Mouse (Mus musculus) liver, embryonic 11.5 days (tissue): ENCODE results near the gene Pold4. TPM values are rescaled to one million over a fixed set of nuclear protein-coding genes. Genes with fewer than 3 reads are reported as not detected.

ENCODE experiments used
- ATAC-seq: fragments of 200-750 bp; cut with Nextera tagmentation; replicated peaks from 2 replicates; pipeline ENCODE4 v1.8.0; 2017; ENCODE audit warnings: moderate number of reproducible peaks, mild to moderate bottlenecking, moderate TSS enrichment, moderate library complexity; ENCODE audit not compliant: low FRiP score
- DNase-seq: peaks from one replicate; pipeline ENCODE4 v3.0.0-alpha.2; 2017; ENCODE audit warnings: low spot score
- H3K27ac ChIP-seq: fragments of 300-500 bp; sonication (generic); 2 replicates; pipeline ENCODE4 v1.5.1; 2014; ENCODE audit warnings: mild to moderate bottlenecking, low read depth, low read length, control low read depth
- H3K27me3 ChIP-seq: fragments of 300-500 bp; sonication (generic); replicated peaks from 2 replicates; pipeline ENCODE4 v1.6.1; 2014; ENCODE audit warnings: low read length, mixed read lengths; ENCODE audit not compliant: control insufficient read depth, insufficient read depth
- H3K36me3 ChIP-seq: fragments of 300-500 bp; sonication (generic); 2 replicates; pipeline ENCODE4 v1.6.1; 2014; ENCODE audit warnings: mild to moderate bottlenecking, low read length, moderate library complexity, mixed read lengths; ENCODE audit not compliant: control insufficient read depth, insufficient read depth
- H3K4me1 ChIP-seq: fragments of 300-500 bp; sonication (generic); replicated peaks from 2 replicates; pipeline ENCODE4 v1.6.1; 2014; ENCODE audit warnings: low read length, mixed read lengths; ENCODE audit not compliant: control insufficient read depth, insufficient read depth
- H3K4me2 ChIP-seq: fragments of 300-500 bp; sonication (generic); 2 replicates; pipeline ENCODE4 v1.6.1; 2014; ENCODE audit warnings: mild to moderate bottlenecking, control low read depth, moderate library complexity
- H3K4me3 ChIP-seq: fragments of 300-500 bp; sonication (generic); 2 replicates; pipeline ENCODE4 v1.5.1; 2014; ENCODE audit warnings: low read depth, low read length, control low read depth
- H3K9ac ChIP-seq: fragments of 300-500 bp; sonication (generic); 2 replicates; pipeline ENCODE4 v1.6.1; 2014; ENCODE audit warnings: low read depth, low read length, control low read depth
- H3K9me3 ChIP-seq: fragments of 300-500 bp; sonication (generic); 2 replicates; pipeline ENCODE4 v1.6.1; 2016; ENCODE audit warnings: low read length, inconsistent platforms, mixed read lengths; ENCODE audit not compliant: control insufficient read depth
- WGBS: fragments of 180-500 bp; shearing (Covaris S2); extraction: QIAGEN DNeasy Blood & Tissue Kit; methylation state at CpG from one replicate; pipeline ENCODE4 v1.1.7; 2014; 5-methylcytosine and 5-hydroxymethylcytosine counted together
- polyA plus RNA-seq: library from polyadenylated mRNA; unstranded; fragments of >200 nt; fragmentation: Nextera tagmentation; extraction: Ambion mirVana; gene quantifications from 2 replicates; pipeline ENCODE4 v1.2.1, GENCODE M21; 2014

Pold4 gene
- polyA plus RNA-seq, 1 experiment from 2014 or later: 24.9 TPM

DNA sequence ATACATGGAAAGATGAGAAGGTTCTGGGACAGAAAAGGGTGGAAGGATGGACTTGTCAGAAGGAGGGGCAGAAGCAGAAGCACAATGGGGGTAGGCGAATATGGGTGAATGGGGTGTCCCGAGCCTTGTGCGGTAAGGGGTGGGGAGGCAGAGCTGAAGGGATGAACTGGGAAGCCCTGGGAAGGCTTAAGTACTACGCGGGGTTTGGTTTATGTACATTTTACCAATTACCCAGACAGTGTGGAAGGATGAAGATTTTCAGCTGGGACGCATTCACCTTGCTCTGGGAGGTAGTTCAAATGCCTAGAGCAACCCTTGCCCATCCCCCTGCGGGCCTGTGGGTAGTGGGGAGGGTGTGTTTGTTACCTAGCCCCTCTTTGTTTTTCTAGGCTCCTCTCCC is 29.6 kb upstream of the Pold4 start:
- peak overlapping the region; percentile 84; the same call in 1 of the 2 replicates for H3K27ac ChIP-seq
- H3K4me1 ChIP-seq: peaks cover 19% of the 10 kb centered on the region
- H3K27me3 ChIP-seq: peaks cover 6% of the 10 kb centered on the region; the same call in 1 of the 2 replicates
- DNase-seq (no peak), ATAC-seq (no peak)
- H3K4me2 ChIP-seq: peak overlapping the region; percentile 94
- peak overlapping the region; percentile 84 for H3K4me3 ChIP-seq
- H3K36me3 ChIP-seq: peaks cover 7% of the 10 kb centered on the region; the same call in 1 of the 2 replicates
- H3K9me3 ChIP-seq: no peaks in the 10 kb centered on the region
- peak overlapping the region; percentile 80 for H3K9ac ChIP-seq
- WGBS: 34% methylated on average over 7 of the region's 7 CpGs

GRCm38 (mm10) chr19:4203148-4203547 is 28.6 kb upstream of the Pold4 start:
- peaks cover 19% of the 10 kb centered on the region for H3K4me1 ChIP-seq
- 51% methylated on average over 3 of the region's 3 CpGs for WGBS
- peak overlapping the region; percentile 28; the same call in 1 of the 2 replicates for H3K27ac ChIP-seq

DNA sequence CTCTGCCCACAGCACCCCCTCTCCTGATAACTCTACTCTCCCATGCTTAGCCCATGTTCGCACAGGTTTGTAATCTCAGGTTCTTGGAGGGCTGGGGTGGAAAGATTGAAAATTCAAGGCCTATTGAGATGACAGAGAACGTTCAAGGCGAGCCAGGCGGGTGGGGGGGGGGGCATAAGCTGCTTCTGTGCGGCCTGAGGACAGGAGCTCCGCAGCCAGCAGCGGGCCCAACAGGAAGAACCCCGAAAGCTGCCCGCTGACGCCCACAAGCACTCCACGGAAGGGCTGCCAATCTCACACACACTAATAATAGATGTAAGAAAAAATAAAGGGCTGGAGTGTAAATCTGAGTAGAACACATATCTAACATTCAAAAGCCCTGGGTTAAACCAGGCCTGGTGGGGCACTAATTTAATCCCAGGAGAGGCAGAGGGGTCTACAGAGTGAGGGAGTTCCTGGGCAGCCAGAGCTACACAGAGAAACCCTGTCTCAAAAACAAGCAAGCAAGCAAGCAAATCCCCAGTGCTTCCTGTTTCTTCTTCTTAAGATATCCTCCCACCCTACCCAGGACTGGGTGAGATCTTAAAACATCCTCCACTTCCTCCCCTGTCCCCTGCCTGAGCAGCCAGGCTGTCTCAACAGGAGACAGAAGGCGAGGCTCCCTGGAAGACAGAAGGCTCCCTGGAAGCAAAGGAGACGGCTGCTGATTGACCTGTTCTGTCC is 27.9 kb upstream of the Pold4 start:
- no peak overlapping the region for H3K4me2 ChIP-seq
- ATAC-seq (no peak), DNase-seq (no peak)
- no peaks in the 10 kb centered on the region for H3K9me3 ChIP-seq
- H3K27ac ChIP-seq: 0 out of 2 replicates have a peak overlapping the region, but pooled peaks have one; percentile 13
- no peak overlapping the region for H3K4me3 ChIP-seq
- H3K9ac ChIP-seq: no peak overlapping the region
- WGBS: 51% methylated on average over 13 of the region's 13 CpGs
- H3K4me1 ChIP-seq: peaks cover 19% of the 10 kb centered on the region
- H3K27me3 ChIP-seq: peaks cover 6% of the 10 kb centered on the region; the same call in 1 of the 2 replicates
- H3K36me3 ChIP-seq: peaks cover 5% of the 10 kb centered on the region; the same call in 1 of the 2 replicates

More at GRCm38 (mm10) chr19:4203148-4203547, 28.6 kb upstream of the Pold4 start:
- H3K9ac ChIP-seq: no peak overlapping the region
- peaks cover 6% of the 10 kb centered on the region; the same call in 1 of the 2 replicates for H3K36me3 ChIP-seq
- no peaks in the 10 kb centered on the region for H3K9me3 ChIP-seq
- no peak overlapping the region for H3K4me2 ChIP-seq
- no peak for DNase-seq
- ATAC-seq: no peak
- no peak overlapping the region for H3K4me3 ChIP-seq
- H3K27me3 ChIP-seq: peaks cover 6% of the 10 kb centered on the region; the same call in 1 of the 2 replicates

DNA sequence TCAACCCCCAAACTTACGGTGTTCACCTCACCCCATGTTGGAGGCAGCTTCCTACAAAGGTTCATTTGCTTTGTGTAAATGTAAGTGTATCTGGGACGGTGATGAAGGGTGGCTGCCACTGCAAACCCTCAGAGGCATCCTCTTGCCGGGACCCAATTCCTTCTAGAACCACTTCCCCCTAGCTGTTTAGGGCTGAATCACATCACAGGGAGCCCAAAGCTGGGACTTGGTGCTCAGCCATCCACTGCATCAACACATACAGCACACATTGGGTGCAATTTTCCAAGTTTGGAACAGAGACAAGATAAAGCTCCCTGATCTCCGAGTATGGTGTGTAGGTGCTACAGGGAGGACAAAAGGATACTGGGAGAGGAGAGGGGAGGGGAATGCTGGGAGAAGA is 26.8 kb upstream of the Pold4 start:
- no peaks in the 10 kb centered on the region for H3K9me3 ChIP-seq
- H3K9ac ChIP-seq: no peak overlapping the region
- H3K27me3 ChIP-seq: peaks cover 14% of the 10 kb centered on the region
- no peak overlapping the region for H3K4me3 ChIP-seq
- H3K4me2 ChIP-seq: no peak overlapping the region
- DNase-seq (no peak), ATAC-seq (no peak)
- H3K36me3 ChIP-seq: no peaks in the 10 kb centered on the region; the same call in 1 of the 2 replicates
- H3K4me1 ChIP-seq: peaks cover 19% of the 10 kb centered on the region
- no peak overlapping the region for H3K27ac ChIP-seq
- WGBS: 59% methylated on average over 3 of the region's 4 CpGs

DNA sequence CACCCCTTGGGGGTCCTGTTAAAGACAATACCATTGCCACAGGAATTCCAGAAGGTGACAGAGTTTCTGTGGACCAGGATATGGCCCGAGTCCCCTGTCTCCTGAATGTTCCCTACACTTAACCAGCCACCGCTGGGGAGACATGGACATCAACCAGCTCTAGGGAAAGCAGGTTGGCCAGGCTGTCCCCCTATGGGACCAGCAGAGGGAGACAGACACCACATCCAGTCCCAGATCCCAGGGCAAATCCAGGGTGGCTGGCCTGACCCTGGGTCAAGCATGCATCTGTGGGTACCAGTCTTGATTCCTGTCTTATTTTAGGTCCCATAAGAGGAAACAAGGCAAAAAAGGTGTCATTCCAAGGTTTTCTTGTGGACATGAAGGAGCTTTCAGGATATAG is 24.7 kb upstream of the Pold4 start:
- Histone ChIP-seq H3K4me1 (peaks cover 9% of the 10 kb centered on the region), H3K36me3 (no peaks in the 10 kb centered on the region), H3K9ac (no peak overlapping the region), H3K9me3 (no peaks in the 10 kb centered on the region), H3K27ac (no peak overlapping the region), H3K4me2 (no peak overlapping the region), H3K27me3 (peaks cover 32% of the 10 kb centered on the region), H3K4me3 (no peak overlapping the region)
- DNase-seq (no peak), ATAC-seq (peak; percentile 60; the same call in 1 of the 2 replicates)
- WGBS: 0% methylated on average over 2 of the region's 2 CpGs

DNA sequence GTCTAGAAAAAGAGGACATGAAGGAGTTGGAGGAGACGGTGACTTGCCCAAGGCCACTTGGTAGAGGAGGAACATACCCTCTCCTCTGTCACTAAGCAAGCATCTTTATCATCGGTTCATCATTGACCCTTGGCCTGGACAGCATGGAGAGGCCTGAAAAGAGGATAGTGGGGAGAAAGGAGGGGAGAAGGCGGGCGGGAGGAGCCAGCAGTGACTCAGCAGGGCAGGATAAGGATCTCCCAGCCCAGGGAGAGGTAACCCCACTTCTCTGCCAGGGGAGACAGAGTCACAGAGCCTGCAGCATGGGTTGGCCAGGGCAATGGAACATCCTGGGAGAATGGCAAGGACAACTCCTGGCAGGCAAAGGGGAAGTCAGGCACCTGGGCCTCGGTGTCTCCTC is 23.1 kb upstream of the Pold4 start:
- Histone ChIP-seq H3K9me3 (no peaks in the 10 kb centered on the region), H3K9ac (no peak overlapping the region), H3K4me2 (no peak overlapping the region), H3K27ac (no peak overlapping the region), H3K4me1 (peaks cover 5% of the 10 kb centered on the region), H3K4me3 (no peak overlapping the region), H3K36me3 (no peaks in the 10 kb centered on the region), H3K27me3 (peaks cover 48% of the 10 kb centered on the region)
- DNase-seq (no peak), ATAC-seq (no peak)
- 58% methylated on average over 5 of the region's 5 CpGs for WGBS

- Histone ChIP-seq H3K9me3 (no peaks in the 10 kb centered on the region), H3K4me1 (peaks cover 29% of the 10 kb centered on the region), H3K27me3 (peaks cover 77% of the 10 kb centered on the region), H3K36me3 (no peaks in the 10 kb centered on the region), H3K4me3 (no peak overlapping the region), H3K9ac (no peak overlapping the region), H3K27ac (no peak overlapping the region), H3K4me2 (no peak overlapping the region)
- no peak for DNase-seq
- 40% methylated on average over 4 of the region's 4 CpGs for WGBS
- no peak for ATAC-seq
Observed at GRCm38 (mm10) chr19:4211891-4212588, 19.7 kb upstream of the Pold4 start.

DNA sequence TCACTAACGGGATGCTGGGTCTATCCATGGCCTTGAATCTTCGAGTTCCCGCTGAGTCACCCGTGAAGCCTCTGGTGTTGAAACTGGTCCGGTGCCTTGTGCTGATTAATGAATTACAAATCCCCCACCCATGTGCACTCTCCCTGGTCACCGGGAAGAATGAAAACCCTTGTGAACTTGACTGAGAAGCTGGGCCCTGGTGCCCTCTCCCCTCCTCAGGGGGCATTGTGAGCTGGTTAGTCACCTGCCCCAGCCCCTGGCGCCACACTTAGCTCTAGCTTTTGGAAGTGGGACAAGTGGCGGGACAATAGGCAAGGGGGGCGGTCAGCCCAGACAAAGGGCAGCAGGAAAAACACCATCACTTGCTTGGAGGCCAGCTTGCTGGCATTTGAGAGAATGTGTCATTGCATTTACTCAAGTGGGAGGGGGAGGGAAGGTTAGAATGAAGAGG is 18.1 kb upstream of the Pold4 start:
- H3K4me1 ChIP-seq: peaks cover 33% of the 10 kb centered on the region
- H3K36me3 ChIP-seq: no peaks in the 10 kb centered on the region
- no peak overlapping the region for H3K9ac ChIP-seq
- peak overlapping the region; percentile 67 for H3K4me3 ChIP-seq
- DNase-seq: no peak
- H3K9me3 ChIP-seq: no peaks in the 10 kb centered on the region
- no peak overlapping the region for H3K27ac ChIP-seq
- H3K27me3 ChIP-seq: peaks cover 90% of the 10 kb centered on the region
- WGBS: 3% methylated on average over 9 of the region's 9 CpGs
- ATAC-seq: no peak
- peak overlapping the region; percentile 84 for H3K4me2 ChIP-seq
